In genomic region chr8:46313798-46314197, GRCm38 (mm10) we compare ENCODE assay signal across 27 mouse cellular contexts. TPM values are rescaled to one million over a fixed set of nuclear protein-coding genes. Genes with fewer than 3 reads are reported as not detected.
DNase-seq lines count a peak whose midpoint lies in the region; ATAC-seq and TF ChIP-seq lines count a peak whose summit lies in the region.
"Had no signal": no experiment of that assay in that cellular context is flagged by ENCODE, and none has a peak within 500 bp of the region (broad histone marks: within the 10 kb centered on the region; RNA-seq: fewer than 3 reads in every experiment).

No protein-coding gene starts in this region.

- 40% methylated on average over 3 of the region's 3 CpGs for WGBS in liver, adult 2 months
- 74% methylated on average over 3 of the region's 3 CpGs for WGBS in liver, embryonic 12.5 days (ENCODE audit: insufficient replicate concordance)
- 69% methylated on average over 3 of the region's 3 CpGs for WGBS in lung, postnatal 0 days

- peak; percentile 69 for DNase-seq in liver, adult 2 months (ENCODE audit: extremely low read depth, low read depth, low spot score)
- DNase-seq in lung, postnatal 0 days (ENCODE audit: low spot score) = peak; percentile 53
- DNase-seq in lung, postnatal 10 days = no peak
- DNase-seq in lung, postnatal 36 days = peak; percentile 15
- DNase-seq in lung, postnatal 4 days = no peak
- DNase-seq: adrenal gland, adult 2 months; adrenal gland, postnatal 10 days; adrenal gland, postnatal 25 days; cerebellum, adult 11 months; cerebellum, adult 18-20 months; cerebellum, adult 8-10 months; cerebellum, adult 9-11 months; cerebellum, postnatal 14 days; cerebellum, postnatal 36 days; embryo, embryonic 11 days had no signal

- no peak for TF ChIP-seq EP300 in lung, postnatal 0 days (IDR thresholded peaks at IDR 0.05)

- H3K9me3 ChIP-seq in liver, embryonic 12.5 days (replicated peaks) = no peaks in the 10 kb centered on the region
- no peaks in the 10 kb centered on the region for H3K9me3 ChIP-seq in lung, postnatal 0 days (ENCODE audit: low read length)
- H3K9me3 ChIP-seq: embryonic facial prominence, embryonic 13.5 days; embryonic facial prominence, embryonic 15.5 days; forebrain, embryonic 10.5 days; forebrain, embryonic 12.5 days had no signal

- no peaks in the 10 kb centered on the region for H3K27me3 ChIP-seq in liver, adult 2 months (ENCODE audit: control insufficient read depth, insufficient read depth, low read length)
- H3K27me3 ChIP-seq in liver, embryonic 12.5 days (replicated peaks) = 0 out of 2 replicates have a peak, but pooled peaks cover 11% of the 10 kb centered on the region
- H3K27me3 ChIP-seq in lung, postnatal 0 days (replicated peaks; ENCODE audit: insufficient read depth, low read length) = no peaks in the 10 kb centered on the region
- H3K27me3 ChIP-seq: embryonic facial prominence, embryonic 13.5 days; embryonic facial prominence, embryonic 15.5 days had no signal

- no peaks in the 10 kb centered on the region for H3K36me3 ChIP-seq in liver, adult 2 months (ENCODE audit: control insufficient read depth, insufficient read depth, low read length)
- no peaks in the 10 kb centered on the region for H3K36me3 ChIP-seq in liver, embryonic 12.5 days
- no peaks in the 10 kb centered on the region for H3K36me3 ChIP-seq in lung, postnatal 0 days (ENCODE audit: insufficient read depth, low read length)
- H3K36me3 ChIP-seq: embryonic facial prominence, embryonic 13.5 days; embryonic facial prominence, embryonic 15.5 days; forebrain, embryonic 10.5 days; forebrain, embryonic 12.5 days had no signal

- no peak for TF ChIP-seq CTCF in liver, adult 2 months (IDR thresholded peaks at IDR 0.05; ENCODE audit: low read depth, low read length)
- TF ChIP-seq CTCF in lung, postnatal 0 days (IDR thresholded peaks at IDR 0.05) = no peak

- H3K4me1 ChIP-seq in liver, adult 2 months (ENCODE audit: control insufficient read depth, insufficient read depth, low read length) = peaks cover 3% of the 10 kb centered on the region; the same call in 1 of the 2 replicates
- 0 out of 2 replicates have a peak, but pooled peaks cover 3% of the 10 kb centered on the region for H3K4me1 ChIP-seq in liver, embryonic 12.5 days
- H3K4me1 ChIP-seq in lung, postnatal 0 days (ENCODE audit: insufficient read depth, low read depth, low read length) = no peaks in the 10 kb centered on the region
- H3K4me1 ChIP-seq: embryonic facial prominence, embryonic 13.5 days; embryonic facial prominence, embryonic 15.5 days; forebrain, embryonic 10.5 days; forebrain, embryonic 12.5 days had no signal

- TF ChIP-seq POLR2A in liver, adult 2 months (IDR thresholded peaks at IDR 0.05; ENCODE audit: extremely low read depth, insufficient read depth, low read length) = no peak

- peak overlapping the region; percentile 8; the same call in 1 of the 2 replicates for H3K27ac ChIP-seq in liver, adult 2 months (replicated peaks; ENCODE audit: insufficient read depth, low read depth, low read length)
- no peak overlapping the region for H3K27ac ChIP-seq in liver, embryonic 12.5 days
- H3K27ac ChIP-seq in lung, postnatal 0 days (ENCODE audit: low read length) = no peak overlapping the region
- H3K27ac ChIP-seq: embryonic facial prominence, embryonic 13.5 days; embryonic facial prominence, embryonic 15.5 days; forebrain, embryonic 10.5 days; forebrain, embryonic 12.5 days had no signal

- ATAC-seq in liver, embryonic 12.5 days = no peak
- ATAC-seq in lung, postnatal 0 days = no peak
- ATAC-seq: forebrain, embryonic 14.5 days; forebrain, embryonic 16.5 days had no signal

- no peak overlapping the region for H3K4me2 ChIP-seq in liver, embryonic 12.5 days
- no peak overlapping the region for H3K4me2 ChIP-seq in lung, postnatal 0 days (replicated peaks; ENCODE audit: low read depth, low read length)
- H3K4me2 ChIP-seq: embryonic facial prominence, embryonic 13.5 days; embryonic facial prominence, embryonic 15.5 days; forebrain, embryonic 12.5 days had no signal

- no peak overlapping the region for H3K4me3 ChIP-seq in liver, adult 2 months (ENCODE audit: insufficient read depth, low read depth, low read length)
- H3K4me3 ChIP-seq in liver, embryonic 12.5 days = no peak overlapping the region
- no peak overlapping the region for H3K4me3 ChIP-seq in lung, postnatal 0 days (ENCODE audit: low read depth, low read length)
- H3K4me3 ChIP-seq: embryonic facial prominence, embryonic 13.5 days; embryonic facial prominence, embryonic 15.5 days; erythroblast, embryonic 14.5 days; forebrain, embryonic 10.5 days; forebrain, embryonic 12.5 days had no signal

- H3K9ac ChIP-seq in liver, adult 2 months (ENCODE audit: low read depth, low read length) = no peak overlapping the region
- no peak overlapping the region for H3K9ac ChIP-seq in liver, embryonic 12.5 days
- no peak overlapping the region for H3K9ac ChIP-seq in lung, postnatal 0 days (replicated peaks; ENCODE audit: low read depth)
- H3K9ac ChIP-seq: embryonic facial prominence, embryonic 13.5 days; embryonic facial prominence, embryonic 15.5 days; forebrain, embryonic 12.5 days had no signal

- no peaks in the 10 kb centered on the region for H3K79me2 ChIP-seq in liver, adult 2 months (ENCODE audit: control insufficient read depth, insufficient read depth, low read length)

RNA-seq across cellular contexts. Expression of gene Helt, which starts 19.3 kb away (rescaled TPM):
- not detected in 2 replicates for total RNA-seq in liver, adult 2 months (2014; rRNA removed)
- not detected in 2 replicates for polyA plus RNA-seq in liver, adult 2 months (2012; rRNA removed)
- not detected in 2 replicates for polyA plus RNA-seq in liver, embryonic 12.5 days (2016; fragmentation: Nextera tagmentation; extraction: Ambion mirVana)
- polyA plus RNA-seq in lung, postnatal 0 days (2015; fragmentation: Nextera tagmentation; extraction: Ambion mirVana) = not detected in 2 replicates
- total RNA-seq: adrenal gland, adult 2 months; adrenal gland, postnatal 10 days; adrenal gland, postnatal 25 days; common myeloid progenitor, adult 5-6 weeks; ES-E14; MEL had no signal
- polyA plus RNA-seq: C2C12; embryonic facial prominence, embryonic 13.5 days; erythroblast, embryonic 14.5 days had no signal

Comparison
In these comparisons a context has a peak if more than half of its experiments do, and no peak if none do; other contexts are left out.
1. DNase-seq: peak in liver, adult 2 months (single experiment), lung, postnatal 0 days (single experiment) and lung, postnatal 36 days (single experiment); none in lung, postnatal 10 days (single experiment) and lung, postnatal 4 days (0 of 2).